Mouse (Mus musculus) thymus, adult 2 months (tissue): Measurements from ENCODE around the gene Vps13c.

Source experiments
- CTCF ChIP-seq: fragments of 200-500 bp; IDR thresholded peaks from 2 replicates; pipeline ENCODE4 v1.5.1; 2012; ENCODE audit warnings: mild to moderate bottlenecking, control low read depth, low read length, moderate library complexity, borderline replicate concordance; ENCODE audit not compliant: control insufficient read depth, poor library complexity, insufficient read depth; ENCODE audit errors: extremely low read depth
- POLR2A ChIP-seq: fragments of 200-500 bp; IDR thresholded peaks from 2 replicates; pipeline ENCODE4 v1.6.1; 2012; ENCODE audit warnings: mild to moderate bottlenecking, low read length, control low read depth, moderate library complexity; ENCODE audit not compliant: control insufficient read depth, poor library complexity, insufficient read depth; ENCODE audit errors: extremely low read depth

GRCm38 (mm10) chr9:67799078-67799819 is 40.9 kb upstream of the Vps13c start:
- no peak for TF ChIP-seq CTCF
- no peak for TF ChIP-seq POLR2A
